Mouse (Mus musculus): Measurements from ENCODE around the gene Gab2. TPM values are rescaled to one million over a fixed set of nuclear protein-coding genes. Genes with fewer than 3 reads are reported as not detected.

Gab2 gene
- polyA plus RNA-seq (2012; fragmentation: generic; extraction: Trizol), result 1 to 10 TPM in 1 of 2 experiments, under 1 TPM in 1; 0.61 to 1.6 TPM

DNA sequence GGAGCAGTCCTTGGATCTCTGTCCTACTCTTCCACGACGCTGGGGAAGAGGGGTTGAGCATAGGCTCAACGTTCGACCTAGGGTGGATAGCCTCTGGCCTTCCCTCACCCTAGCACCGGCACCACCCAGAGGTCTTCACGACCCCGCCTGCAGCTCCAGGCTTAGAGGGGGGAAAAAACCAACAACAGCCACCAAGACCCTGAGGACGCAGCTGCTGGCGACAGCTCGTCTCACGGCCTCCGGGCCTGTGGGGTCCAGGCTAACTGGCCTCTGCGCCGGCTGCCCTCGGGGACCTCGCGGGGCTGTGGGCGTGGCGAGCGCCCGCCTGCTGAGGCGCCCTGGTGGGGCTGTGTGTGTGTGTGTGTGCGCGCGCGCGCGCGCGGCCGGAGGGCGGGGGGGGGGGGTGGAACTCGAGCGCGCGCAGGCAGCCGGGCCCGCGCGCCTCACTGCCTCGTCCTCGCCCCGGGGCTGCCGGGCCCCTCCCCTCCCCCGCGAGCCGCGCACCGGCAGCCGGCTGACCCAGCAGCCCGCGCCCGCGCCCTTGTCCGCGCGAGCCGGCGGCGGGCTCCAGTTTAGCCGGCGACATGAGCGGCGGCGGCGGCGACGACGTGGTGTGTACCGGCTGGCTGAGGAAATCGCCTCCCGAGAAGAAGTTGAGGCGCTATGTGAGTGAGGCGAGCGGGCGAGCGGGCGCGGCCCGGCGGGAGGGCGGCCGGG lies at the start of gene Gab2:
Gene Gab2, plus strand, starts transcription at position 345 of the 717 bp plus-strand sequence.

DNA sequence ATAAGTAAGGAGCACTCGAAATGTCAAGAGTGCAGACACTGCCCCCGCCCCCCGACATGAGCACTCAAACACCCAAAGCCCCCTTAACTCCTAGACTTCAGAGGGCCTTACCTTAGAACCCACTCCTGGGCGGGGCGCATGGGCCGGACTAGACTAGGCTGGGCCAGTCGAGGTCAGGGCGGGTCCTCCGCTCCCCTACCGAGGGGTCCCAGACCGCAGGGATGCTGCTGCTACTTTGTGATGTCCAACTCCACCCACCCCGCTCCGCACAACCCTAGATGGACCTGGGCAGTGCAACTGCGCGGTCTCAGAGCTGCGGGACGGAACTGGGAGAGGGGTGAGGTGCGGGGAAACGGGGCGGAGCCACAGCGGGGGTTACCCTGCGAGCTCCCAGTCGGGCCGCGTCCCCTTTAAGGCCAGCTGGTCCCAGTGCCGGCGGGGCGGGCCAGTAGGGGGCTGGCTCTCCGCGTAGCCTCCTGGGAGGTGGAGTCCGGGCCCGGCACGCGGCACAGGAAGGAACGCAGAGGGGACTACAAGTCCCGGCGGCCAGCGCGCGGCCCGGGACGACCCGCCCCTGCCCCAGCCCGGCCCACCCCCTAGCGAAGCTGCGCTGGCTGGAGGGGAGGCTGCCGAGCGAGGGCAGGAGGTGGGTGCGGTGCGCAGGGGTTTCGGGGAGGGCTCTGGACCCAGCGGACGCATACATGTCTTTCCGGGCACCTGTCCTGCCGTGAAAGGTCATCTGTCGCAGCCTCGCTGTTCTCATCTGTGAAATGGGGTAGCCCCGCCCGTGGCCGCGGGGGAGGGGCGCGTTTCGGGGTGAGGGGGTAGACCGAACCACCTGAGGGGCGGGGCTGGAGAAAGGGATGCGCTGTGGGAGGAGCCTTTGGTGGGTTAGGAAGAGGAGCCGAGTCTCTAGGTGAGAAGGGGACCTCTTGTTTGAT lies 250.6 kb downstream of the Gab2 start, which contains the start of the genes Usp35 and Kctd21:
Gene Usp35, minus strand, starts transcription at position 295 of the 941 bp plus-strand sequence.
Gene Kctd21, plus strand, starts transcription at position 602 of the 941 bp plus-strand sequence.

Other genes with a start within 250 kb of the Gab2 start
- gene Nars2, start 130.1 kb upstream of the Gab2 start, polyA plus RNA-seq (2012; fragmentation: generic; extraction: Trizol), result 1 to 10 TPM in 1 of 2 experiments, under 1 TPM in 1; 0.47 to 1.3 TPM

Data from C3H10T1/2 (cell line).